Mouse (Mus musculus) lung, postnatal 36 days (tissue): Measurements from ENCODE around the gene BC028528.
A peak's percentile ranks its signal among the peaks of the same experiment; 100 is the strongest.
"Not testable (repeated sequence)": the region's sequence is repeated elsewhere in the genome, so short reads cannot be mapped to it uniquely, and the experiment has no call there.

ENCODE experiments used
- DNase-seq: peaks from one replicate; pipeline ENCODE4 v3.0.0; 2022; ENCODE audit warnings: mixed read lengths

Gene BC028528

GRCm38 (mm10) chr3:95872048-95872447 lies 19.8 kb downstream of the BC028528 start:
- DNase-seq: no peak

- peak; percentile 88 for DNase-seq
These were observed 20.4 kb downstream of the BC028528 start, which contains the start of gene Mrps21 for GRCm38 (mm10) chr3:95871392-95871867. Mrps21 (minus strand) TSS chr3:95871519.

- DNase-seq: no peak
These were observed 20.8 kb downstream of the BC028528 start for GRCm38 (mm10) chr3:95870976-95871375.

- DNase-seq: no peak
These were observed 24.4 kb downstream of the BC028528 start for GRCm38 (mm10) chr3:95867408-95867807.

GRCm38 (mm10) chr3:95866071-95866470 lies 25.7 kb downstream of the BC028528 start:
- no peak for DNase-seq

- no peak for DNase-seq
These were observed 26.2 kb downstream of the BC028528 start for GRCm38 (mm10) chr3:95865571-95865970.

GRCm38 (mm10) chr3:95865050-95865449 lies 26.8 kb downstream of the BC028528 start:
- no peak for DNase-seq

GRCm38 (mm10) chr3:95863578-95863977 lies 28.2 kb downstream of the BC028528 start:
- no peak for DNase-seq

- DNase-seq: peak; percentile 98
These were observed 30.0 kb downstream of the BC028528 start for GRCm38 (mm10) chr3:95861796-95862195.

GRCm38 (mm10) chr3:95861216-95861615 lies 30.6 kb downstream of the BC028528 start:
- DNase-seq: no peak

GRCm38 (mm10) chr3:95860323-95860722 lies 31.5 kb downstream of the BC028528 start:
- DNase-seq: no peak

GRCm38 (mm10) chr3:95858278-95858677 lies 33.5 kb downstream of the BC028528 start:
- DNase-seq: not testable (repeated sequence)

GRCm38 (mm10) chr3:95857050-95857449 lies 34.8 kb downstream of the BC028528 start:
- not testable (repeated sequence) for DNase-seq

- no peak for DNase-seq
These were observed 35.7 kb downstream of the BC028528 start for GRCm38 (mm10) chr3:95856115-95856514.

GRCm38 (mm10) chr3:95855502-95856089 lies 36.2 kb downstream of the BC028528 start, which contains the start of gene Prpf3:
Prpf3 (minus strand) TSS chr3:95855885.
- DNase-seq: peak; percentile 97

- no peak for DNase-seq
These were observed 40.5 kb downstream of the BC028528 start for GRCm38 (mm10) chr3:95851317-95851716.

- no peak for DNase-seq
These were observed 41.2 kb downstream of the BC028528 start for GRCm38 (mm10) chr3:95850611-95851010.

- no peak for DNase-seq
These were observed 49.1 kb downstream of the BC028528 start for GRCm38 (mm10) chr3:95842503-95843214.

GRCm38 (mm10) chr3:95839250-95839649 lies 52.6 kb downstream of the BC028528 start:
- DNase-seq: no peak
